Mouse (Mus musculus) forebrain, embryonic 11.5 days (tissue): ENCODE data around the gene Atg2a. TPM values are rescaled to one million over a fixed set of nuclear protein-coding genes. Genes with fewer than 3 reads are reported as not detected.

Source experiments
- ATAC-seq: fragments of 200-750 bp; cut with Nextera tagmentation; replicated peaks from 2 replicates; pipeline ENCODE4 v1.8.0; 2017; ENCODE audit warnings: moderate TSS enrichment; ENCODE audit not compliant: low FRiP score
- DNase-seq: peaks from one replicate; pipeline ENCODE4 v3.0.0-alpha.2; 2017; ENCODE audit warnings: low spot score
- H3K27ac ChIP-seq: fragments of 300-500 bp; sonication (generic); 2 replicates; pipeline ENCODE4 v1.5.1; 2014; ENCODE audit warnings: low read depth, low read length
- H3K27me3 ChIP-seq: fragments of 300-500 bp; sonication (generic); 2 replicates; pipeline ENCODE4 v1.6.1; 2014; ENCODE audit warnings: mild to moderate bottlenecking, low read length, mixed read lengths; ENCODE audit not compliant: control insufficient read depth, insufficient read depth
- H3K36me3 ChIP-seq: fragments of 300-500 bp; sonication (generic); 2 replicates; pipeline ENCODE4 v1.6.1; 2014; ENCODE audit warnings: mild to moderate bottlenecking, low read length, moderate library complexity, mixed read lengths; ENCODE audit not compliant: control insufficient read depth, insufficient read depth
- H3K4me1 ChIP-seq: fragments of 300-500 bp; sonication (generic); replicated peaks from 2 replicates; pipeline ENCODE4 v1.6.1; 2014; ENCODE audit warnings: low read length, mixed read lengths; ENCODE audit not compliant: control insufficient read depth, insufficient read depth
- H3K4me2 ChIP-seq: fragments of 300-500 bp; sonication (generic); 2 replicates; pipeline ENCODE4 v1.6.1; 2014; ENCODE audit warnings: low read depth, mild to moderate bottlenecking, low read length, moderate library complexity, mixed read lengths; ENCODE audit not compliant: severe bottlenecking
- H3K4me3 ChIP-seq: fragments of 300-500 bp; sonication (generic); 2 replicates; pipeline ENCODE4 v1.5.1; 2014; ENCODE audit warnings: low read depth, low read length
- H3K9ac ChIP-seq: fragments of 300-500 bp; sonication (generic); 2 replicates; pipeline ENCODE4 v1.6.1; 2014; ENCODE audit warnings: low read length
- H3K9me3 ChIP-seq: fragments of 300-500 bp; sonication (generic); 2 replicates; pipeline ENCODE4 v1.6.1; 2016; ENCODE audit warnings: low read length, mixed read lengths; ENCODE audit not compliant: control insufficient read depth
- WGBS: fragments of 180-500 bp; shearing (Covaris S2); extraction: QIAGEN DNeasy Blood & Tissue Kit; methylation state at CpG from one replicate; pipeline ENCODE4 v1.1.7; 2014; 5-methylcytosine and 5-hydroxymethylcytosine counted together
- polyA plus RNA-seq: library from polyadenylated mRNA; unstranded; fragments of >200 nt; fragmentation: Nextera tagmentation; extraction: Ambion mirVana; gene quantifications from 2 replicates; pipeline ENCODE4 v1.2.1, GENCODE M21; 2014

Atg2a gene
- polyA plus RNA-seq = 12.3 and 14.6 TPM in 2 replicates

GRCm38 (mm10) chr19:6241274-6242107 lies at the start of gene Atg2a:
Gene Atg2a (plus strand): TSS chr19:6241668.
- peak within 1 kb of the TSS; percentile 92 for H3K4me2 ChIP-seq
- H3K4me1 ChIP-seq = peaks cover 4% of the 10 kb centered on the region; the same call in 1 of the 2 replicates
- WGBS = under 1% methylated on average over 55 of the region's 55 CpGs
- H3K9me3 ChIP-seq = no peaks in the 10 kb centered on the region
- peak; percentile 98 for DNase-seq
- H3K27ac ChIP-seq = peak within 1 kb of the TSS; percentile 50
- peak within 1 kb of the TSS; percentile 90 for H3K9ac ChIP-seq
- peak within 1 kb of the TSS; percentile 85 for H3K4me3 ChIP-seq
- ATAC-seq = peak; percentile 93
- H3K36me3 ChIP-seq = no peaks in the 10 kb centered on the region; the same call in 1 of the 2 replicates
- H3K27me3 ChIP-seq = no peaks in the 10 kb centered on the region

DNA sequence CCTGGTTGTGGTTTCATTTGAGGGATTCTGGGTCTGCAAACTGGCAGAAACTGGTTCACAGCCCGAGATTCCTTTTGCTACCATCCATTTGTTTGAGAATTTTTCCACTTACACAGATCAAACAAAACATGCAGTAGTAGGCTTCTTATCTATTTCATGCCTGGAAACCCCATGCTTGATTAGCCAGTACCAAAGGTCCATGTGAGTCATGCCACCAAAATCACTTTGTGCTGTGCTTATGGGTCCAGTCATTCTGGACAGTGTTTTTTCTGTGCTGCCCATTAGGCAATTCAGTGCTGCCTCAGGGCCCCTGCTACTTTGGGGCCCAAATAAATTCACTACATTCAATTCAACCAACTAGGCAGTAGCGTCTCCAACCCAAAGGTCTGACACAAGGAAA lies 37.2 kb upstream of the Atg2a start:
- WGBS = 87% methylated on average over 2 of the region's 2 CpGs
- H3K9ac ChIP-seq = no peak overlapping the region
- H3K9me3 ChIP-seq = no peaks in the 10 kb centered on the region

GRCm38 (mm10) chr19:6206716-6207115 lies 34.8 kb upstream of the Atg2a start:
- WGBS = 80% methylated on average over 5 of the region's 5 CpGs
- Histone ChIP-seq H3K4me1 (no peaks in the 10 kb centered on the region), H3K36me3 (no peaks in the 10 kb centered on the region), H3K4me3 (no peak overlapping the region), H3K9me3 (no peaks in the 10 kb centered on the region), H3K4me2 (no peak overlapping the region), H3K9ac (no peak overlapping the region), H3K27me3 (no peaks in the 10 kb centered on the region), H3K27ac (no peak overlapping the region)
- no peak for DNase-seq
- no peak for ATAC-seq

More for the DNA sequence above, 37.2 kb upstream of the Atg2a start:
- no peak overlapping the region for H3K4me2 ChIP-seq
- no peaks in the 10 kb centered on the region for H3K36me3 ChIP-seq
- no peak overlapping the region for H3K27ac ChIP-seq
- no peaks in the 10 kb centered on the region for H3K27me3 ChIP-seq
- H3K4me1 ChIP-seq = no peaks in the 10 kb centered on the region
- DNase-seq = no peak
- ATAC-seq = no peak
- H3K4me3 ChIP-seq = no peak overlapping the region

DNA sequence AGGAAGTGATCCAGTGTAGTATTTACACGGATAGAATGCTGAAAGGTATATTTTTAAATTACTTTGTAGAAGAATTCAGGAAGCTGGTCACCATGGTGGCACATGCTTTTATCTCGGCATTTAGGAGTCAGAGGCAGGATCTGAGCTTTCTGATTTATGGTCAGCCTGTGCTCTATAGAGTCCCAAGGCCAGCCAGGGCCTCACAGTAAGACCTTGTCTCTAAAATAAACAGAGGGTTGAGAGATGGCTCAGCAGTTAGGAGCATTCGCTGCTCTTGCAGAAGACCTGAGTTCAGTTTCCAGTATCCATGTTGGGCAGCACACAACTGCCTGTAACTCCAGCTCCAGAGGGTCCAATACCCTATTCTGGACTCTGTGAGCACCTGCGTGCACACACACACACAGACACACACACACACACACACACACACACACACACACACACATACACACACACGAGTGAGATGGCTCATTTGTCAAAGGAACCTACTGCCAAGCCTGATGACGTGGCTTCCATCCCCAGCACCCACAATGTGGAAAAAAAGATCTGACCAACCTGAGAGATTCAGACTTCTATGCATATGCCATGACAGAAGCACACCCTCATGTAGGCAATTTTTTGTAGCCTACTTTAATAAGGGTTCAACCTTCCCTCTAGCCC lies 25.3 kb upstream of the Atg2a start:
- DNase-seq (no peak), ATAC-seq (no peak)
- no peaks in the 10 kb centered on the region for H3K9me3 ChIP-seq
- H3K4me3 ChIP-seq = no peak overlapping the region
- no peak overlapping the region for H3K27ac ChIP-seq
- 79% methylated on average over 6 of the region's 6 CpGs for WGBS
- no peak overlapping the region for H3K4me2 ChIP-seq
- no peaks in the 10 kb centered on the region for H3K4me1 ChIP-seq
- H3K9ac ChIP-seq = no peak overlapping the region
- no peaks in the 10 kb centered on the region for H3K36me3 ChIP-seq
- no peaks in the 10 kb centered on the region for H3K27me3 ChIP-seq

DNA sequence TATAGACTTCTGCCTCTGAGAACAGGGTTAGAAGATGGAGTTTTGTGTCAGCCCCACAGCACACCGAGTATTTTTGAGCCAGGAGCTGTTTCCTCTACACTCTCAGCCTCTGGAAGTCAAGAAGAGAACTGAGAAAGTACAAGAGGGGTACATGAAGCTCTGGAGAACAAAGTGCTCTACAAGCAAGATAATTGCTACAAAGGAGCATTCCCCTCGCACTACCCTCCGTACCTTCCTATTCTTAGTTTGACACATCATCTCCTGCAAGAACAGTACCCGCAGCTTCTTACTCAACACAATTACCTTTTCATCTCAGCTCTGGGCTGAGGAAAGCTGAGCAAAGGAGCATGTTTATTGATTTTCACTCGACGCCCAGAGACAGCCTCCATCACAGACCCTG lies 22.9 kb upstream of the Atg2a start:
- Histone ChIP-seq H3K27me3 (no peaks in the 10 kb centered on the region), H3K9ac (no peak overlapping the region), H3K36me3 (no peaks in the 10 kb centered on the region), H3K27ac (no peak overlapping the region), H3K4me2 (no peak overlapping the region), H3K4me3 (no peak overlapping the region), H3K9me3 (no peaks in the 10 kb centered on the region), H3K4me1 (no peaks in the 10 kb centered on the region)
- 70% methylated on average over 6 of the region's 6 CpGs for WGBS
- DNase-seq (peak; percentile 15), ATAC-seq (no peak)

- H3K27ac ChIP-seq = no peak within 1 kb of the TSS
- H3K9me3 ChIP-seq = no peaks in the 10 kb centered on the region
- H3K9ac ChIP-seq = no peak within 1 kb of the TSS
- DNase-seq (no peak), ATAC-seq (no peak)
- no peaks in the 10 kb centered on the region for H3K36me3 ChIP-seq
- H3K4me3 ChIP-seq = no peak within 1 kb of the TSS
- H3K4me1 ChIP-seq = peaks cover 2% of the 10 kb centered on the region; the same call in 1 of the 2 replicates
- WGBS = 27% methylated on average over 2 of the region's 2 CpGs
- no peaks in the 10 kb centered on the region for H3K27me3 ChIP-seq
- no peak within 1 kb of the TSS for H3K4me2 ChIP-seq
Observed at GRCm38 (mm10) chr19:6226135-6226534, 15.3 kb upstream of the Atg2a start, which contains the start of gene Gpha2. Gene Gpha2 (plus strand): TSS chr19:6226380.

GRCm38 (mm10) chr19:6226763-6227162 lies 14.7 kb upstream of the Atg2a start:
- Histone ChIP-seq H3K36me3 (no peaks in the 10 kb centered on the region; the same call in 1 of the 2 replicates), H3K4me1 (peaks cover 2% of the 10 kb centered on the region; the same call in 1 of the 2 replicates), H3K4me2 (no peak overlapping the region), H3K9me3 (no peaks in the 10 kb centered on the region), H3K27me3 (no peaks in the 10 kb centered on the region), H3K27ac (no peak overlapping the region), H3K4me3 (no peak overlapping the region), H3K9ac (no peak overlapping the region)
- no peak for ATAC-seq
- no peak for DNase-seq
- 87% methylated on average over 14 of the region's 14 CpGs for WGBS

DNA sequence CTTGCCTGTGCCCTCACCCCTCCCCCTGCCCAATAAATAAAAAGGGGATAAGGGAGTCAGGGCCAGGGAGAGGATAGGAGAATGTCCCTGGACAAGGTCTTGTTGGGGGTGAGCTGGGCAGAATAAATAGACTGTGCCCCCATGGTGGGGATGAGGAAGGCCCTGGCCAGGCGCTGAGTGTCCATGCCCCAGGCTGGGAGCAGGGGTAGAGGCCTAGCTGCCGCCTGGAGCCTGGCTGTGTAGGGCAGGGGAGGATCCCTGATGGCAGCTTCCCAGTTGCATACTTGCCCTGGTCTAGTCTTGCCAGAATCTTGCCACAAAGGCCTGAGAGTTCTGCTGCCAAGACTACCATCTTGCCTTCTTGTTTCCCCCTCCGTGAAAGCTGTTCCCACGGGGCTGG lies 13.6 kb upstream of the Atg2a start:
- ATAC-seq = no peak
- no peak for DNase-seq
- Histone ChIP-seq H3K27me3 (no peaks in the 10 kb centered on the region), H3K36me3 (no peaks in the 10 kb centered on the region; the same call in 1 of the 2 replicates), H3K4me3 (no peak overlapping the region), H3K9ac (no peak overlapping the region), H3K4me2 (no peak overlapping the region), H3K4me1 (peaks cover 2% of the 10 kb centered on the region; the same call in 1 of the 2 replicates), H3K27ac (no peak overlapping the region), H3K9me3 (no peaks in the 10 kb centered on the region)
- WGBS = 92% methylated on average over 4 of the region's 4 CpGs
